Mouse (Mus musculus): Measurements from ENCODE around the gene Iars.
A peak's percentile ranks its signal among the peaks of the same experiment; 100 is the strongest.

Iars gene

GRCm38 (mm10) chr13:49681351-49682232 lies at the start of gene Iars:
Gene Iars, plus strand, starts transcription at chr13:49682100.
- peak; percentile 99 to 100 for DNase-seq

- DNase-seq, result no peak
Measured at GRCm38 (mm10) chr13:49639965-49640364, 41.9 kb upstream of the Iars start.

DNA sequence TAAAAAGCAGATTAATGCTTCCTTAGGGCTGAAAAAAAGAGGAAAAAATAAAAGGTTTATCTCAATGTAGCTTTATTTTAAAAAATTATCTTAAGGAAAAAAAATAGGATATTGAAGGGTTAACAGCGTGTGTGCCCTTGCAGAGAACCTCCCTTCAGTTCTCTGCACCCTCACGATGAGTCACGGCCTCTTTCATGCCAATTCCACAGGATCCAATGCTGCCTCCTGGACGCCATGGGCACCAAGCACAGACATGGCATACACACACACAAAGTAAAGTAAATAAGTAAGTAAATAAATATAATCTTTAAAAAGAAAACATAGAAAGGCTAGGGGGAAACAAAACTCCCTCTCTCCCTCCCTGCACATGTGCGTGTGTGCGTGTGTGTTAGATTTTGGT lies 39.2 kb upstream of the Iars start:
- no peak for DNase-seq

- DNase-seq, result no peak
Measured at GRCm38 (mm10) chr13:49643669-49644362, 38.1 kb upstream of the Iars start.

DNA sequence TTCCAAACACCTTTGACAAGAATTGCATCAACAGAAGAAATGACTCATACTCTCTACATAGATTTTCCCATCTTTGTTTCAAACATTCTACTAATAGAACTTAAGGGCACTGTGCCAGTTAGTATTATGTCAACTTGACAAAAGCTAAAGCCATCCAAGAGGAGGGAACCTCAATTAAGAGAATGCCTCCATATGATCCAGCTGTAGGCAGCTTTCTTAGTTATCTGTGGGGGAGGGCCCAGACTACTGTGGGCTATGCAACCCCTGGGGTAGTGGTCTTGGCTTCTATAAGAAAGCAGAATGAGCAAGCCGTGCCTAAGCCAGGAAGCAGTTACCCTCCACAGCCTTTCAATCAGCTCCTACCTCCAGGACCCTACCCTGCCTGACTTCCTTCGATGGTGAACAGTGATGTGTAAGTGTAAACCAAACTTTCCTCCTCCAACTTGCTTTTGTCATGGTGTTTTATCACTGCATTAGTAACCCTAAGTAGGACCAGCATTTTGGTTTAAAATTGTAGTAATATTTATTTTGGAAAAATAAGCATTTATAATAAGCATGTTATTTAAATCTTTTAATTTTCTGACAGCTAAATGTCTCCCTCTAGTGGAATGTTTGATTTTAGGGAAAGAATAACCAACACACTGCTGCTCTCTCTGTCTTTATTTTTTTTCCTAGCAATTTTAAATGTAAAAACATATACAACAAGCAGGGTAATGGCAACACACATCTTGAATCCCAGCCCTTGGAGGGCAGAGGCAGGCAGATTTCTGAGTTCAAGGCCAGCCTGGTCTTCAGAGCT lies 37.0 kb upstream of the Iars start:
- no peak for DNase-seq

DNA sequence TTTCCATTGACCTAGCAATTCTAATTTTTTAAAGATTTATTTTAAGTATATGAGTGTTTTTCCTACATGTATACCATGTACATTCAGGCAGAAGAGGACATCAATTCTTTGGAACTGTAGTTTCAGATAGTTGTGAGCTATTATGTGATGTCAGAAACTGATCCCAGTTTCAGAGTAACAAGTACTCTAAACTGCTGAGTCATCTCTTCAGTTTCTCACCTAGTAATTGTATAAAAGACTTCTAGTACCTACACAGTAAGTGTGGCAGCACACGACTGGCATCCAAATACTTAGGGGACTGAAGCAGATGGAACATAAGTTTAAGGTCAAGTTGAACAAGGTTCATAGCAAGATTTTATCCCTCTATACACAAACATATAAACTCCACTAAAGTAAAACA lies 35.9 kb upstream of the Iars start:
- no peak for DNase-seq

DNA sequence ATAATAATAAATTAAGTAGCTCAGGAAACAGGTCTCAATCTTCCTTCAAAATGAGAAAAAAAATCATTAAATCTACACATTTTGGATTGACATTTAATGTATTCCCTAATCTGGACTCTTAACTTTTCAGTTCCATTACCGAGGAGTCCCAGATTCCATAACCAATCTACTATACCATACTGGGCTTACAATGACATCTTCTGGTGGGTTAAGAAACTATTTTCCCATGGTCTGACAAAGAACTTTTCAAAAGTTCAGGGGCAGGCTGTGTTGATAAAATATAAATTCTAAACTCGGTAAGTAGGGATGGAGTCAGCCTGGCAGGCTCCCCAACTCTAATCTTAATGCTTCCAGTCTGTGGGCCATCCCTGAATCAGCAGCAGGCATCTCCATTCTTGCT lies 30.8 kb upstream of the Iars start:
- DNase-seq, result no peak

DNA sequence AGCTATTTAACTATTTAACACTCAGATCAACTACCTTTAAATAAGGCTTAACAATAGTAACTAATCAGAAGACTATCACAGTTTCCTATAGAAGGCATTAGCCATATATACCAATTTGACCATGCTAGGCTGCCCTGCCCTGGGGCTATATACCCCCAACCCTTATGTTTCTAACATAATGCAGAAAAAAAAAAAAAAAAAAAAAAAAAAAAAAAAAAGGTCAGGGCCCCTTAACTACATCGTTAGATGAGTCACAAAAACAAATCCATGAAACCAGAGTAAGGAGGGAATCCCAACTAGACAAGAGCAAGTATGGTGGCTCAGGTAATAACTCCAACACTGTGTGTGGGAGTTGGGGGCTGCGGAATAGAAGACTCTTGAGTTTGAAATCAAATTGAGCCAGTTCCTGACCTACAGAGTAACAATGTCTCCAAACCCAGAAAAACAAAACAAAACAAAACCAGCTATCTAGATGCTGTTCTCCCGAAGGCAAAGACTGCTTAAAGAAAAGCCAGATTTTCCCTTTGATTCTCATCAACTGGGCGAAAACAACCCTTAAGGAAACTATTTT lies 30.0 kb upstream of the Iars start:
- DNase-seq, result no peak

- peak; percentile 99 to 100 for DNase-seq
Measured at GRCm38 (mm10) chr13:49652481-49653179, 29.3 kb upstream of the Iars start, which contains the start of the genes Cenpp and Nol8. Gene Cenpp, minus strand, starts transcription at chr13:49652785. Gene Nol8, plus strand, starts transcription at chr13:49653078.

DNA sequence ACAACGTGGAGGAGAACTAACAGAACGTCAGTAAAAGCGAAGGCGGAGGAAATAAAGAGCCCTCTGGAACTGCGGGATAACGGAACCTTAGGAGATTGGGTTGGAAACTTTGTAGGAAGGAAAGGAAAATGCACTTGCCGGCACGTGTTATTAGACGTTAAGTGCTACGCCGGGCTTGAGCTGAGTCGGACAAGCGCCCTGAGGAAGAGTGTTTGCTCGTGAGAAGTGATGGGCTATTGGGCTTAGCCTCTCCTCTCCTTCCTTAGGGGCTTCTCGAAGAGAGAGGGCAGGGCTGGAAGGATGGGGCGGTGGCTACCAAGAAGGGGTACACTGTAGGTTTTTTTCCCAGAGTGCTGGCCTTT lies 28.7 kb upstream of the Iars start:
- DNase-seq, result peak in 1 of 2 experiments; percentile 48

DNA sequence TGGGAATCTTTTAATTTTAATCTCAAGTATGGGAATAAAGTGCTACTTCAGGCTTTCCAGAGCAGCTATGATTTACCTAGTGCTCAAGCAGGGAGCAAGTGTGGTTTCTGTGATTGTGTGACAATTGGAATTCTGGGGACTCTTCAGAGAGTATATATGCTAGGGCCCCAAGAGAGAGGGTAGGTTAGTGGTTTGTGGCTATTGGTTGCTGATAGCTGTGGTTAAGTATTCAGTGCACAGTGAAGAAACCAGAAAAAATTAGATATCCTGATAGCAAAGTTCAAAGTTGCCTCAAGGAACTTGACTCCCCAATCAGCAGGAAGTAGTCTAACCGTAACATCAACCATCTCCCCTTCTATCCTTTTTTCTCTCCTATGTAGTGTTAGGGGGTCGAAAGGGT lies 4.1 kb upstream of the Iars start:
- no peak for DNase-seq

- DNase-seq, result no peak
Measured at GRCm38 (mm10) chr13:49682233-49682846, 440 bp downstream of the Iars start.

DNA sequence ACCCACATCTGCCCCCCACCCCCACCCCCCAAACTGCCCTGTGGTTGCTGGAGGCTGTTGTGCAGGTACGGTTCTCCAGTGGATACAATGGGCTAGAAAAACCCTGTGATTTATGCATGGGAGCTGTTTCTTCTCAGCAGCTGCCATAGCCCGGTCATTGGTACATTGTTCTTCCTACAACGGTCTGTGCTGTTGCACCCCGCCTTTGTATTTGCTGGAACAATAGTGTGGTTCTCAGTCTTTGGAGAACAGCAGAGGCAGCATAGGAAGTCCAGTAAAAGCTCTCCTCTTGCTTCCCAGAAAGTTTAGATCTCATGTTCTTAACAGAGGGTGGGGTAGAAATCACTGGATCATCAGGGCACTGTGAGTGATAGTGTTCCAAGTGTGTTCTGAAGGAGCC lies 2.4 kb downstream of the Iars start:
- DNase-seq, result no peak

GRCm38 (mm10) chr13:49691056-49691455 lies 9.2 kb downstream of the Iars start:
- no peak for DNase-seq

DNA sequence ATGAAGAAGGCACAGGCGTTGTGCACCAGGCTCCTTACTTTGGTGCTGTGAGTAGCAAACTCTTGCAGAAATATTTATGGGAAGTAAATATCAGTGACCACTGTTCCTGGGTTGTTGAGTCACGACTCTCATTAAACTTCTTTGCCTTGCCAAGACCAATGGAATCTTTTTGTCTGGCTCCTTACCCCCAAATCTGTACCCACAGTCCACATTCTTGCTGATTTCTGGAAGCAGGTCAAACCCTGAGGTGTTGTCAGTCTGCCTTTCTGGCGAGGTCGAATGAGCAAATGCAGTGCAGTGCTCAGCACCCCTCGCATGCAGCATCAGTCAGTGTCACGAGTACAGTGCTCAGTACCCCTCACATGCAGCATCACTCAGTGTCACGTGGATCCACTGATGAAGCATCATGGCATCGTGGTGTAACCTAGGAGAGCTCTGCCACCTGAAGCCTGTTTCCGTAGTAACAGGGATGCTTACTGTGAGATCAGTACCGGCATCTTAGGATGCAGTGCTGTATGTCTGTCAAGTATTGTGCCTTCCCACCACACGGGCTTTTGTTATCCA lies 21.4 kb downstream of the Iars start:
- no peak for DNase-seq

DNA sequence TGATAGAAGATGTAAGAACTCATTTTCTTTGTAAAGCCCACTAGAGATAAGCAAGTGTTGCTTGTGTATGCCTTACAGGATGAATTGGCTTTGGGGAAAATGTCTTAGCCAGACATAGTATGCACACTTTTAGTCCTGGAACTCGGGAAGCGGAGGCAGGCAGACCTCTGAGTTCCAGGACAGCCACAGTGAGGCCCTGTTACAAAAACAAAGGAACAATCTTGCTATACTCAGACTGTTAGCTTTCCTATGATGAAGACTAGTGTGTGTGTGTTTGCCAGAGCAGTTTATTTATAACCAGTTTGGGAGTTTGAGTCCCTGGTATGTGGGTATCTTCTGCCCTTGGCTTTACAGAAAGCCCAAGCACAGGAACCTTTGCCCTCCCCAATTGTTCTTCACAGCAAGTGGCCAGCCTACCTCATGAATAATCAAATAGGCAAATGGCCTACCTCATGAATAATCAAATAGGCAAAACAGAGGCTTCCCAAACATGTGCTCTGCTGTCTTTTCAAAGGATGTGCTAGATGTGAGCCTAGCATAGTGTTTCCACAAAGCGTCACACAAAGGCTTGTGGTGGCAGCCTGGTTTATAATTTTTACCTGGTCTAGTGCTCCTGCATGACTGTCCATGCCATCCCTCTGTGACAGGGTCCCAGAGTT lies 24.3 kb downstream of the Iars start:
- no peak for DNase-seq

- no peak for DNase-seq
Measured at GRCm38 (mm10) chr13:49708311-49708710, 26.4 kb downstream of the Iars start.

DNA sequence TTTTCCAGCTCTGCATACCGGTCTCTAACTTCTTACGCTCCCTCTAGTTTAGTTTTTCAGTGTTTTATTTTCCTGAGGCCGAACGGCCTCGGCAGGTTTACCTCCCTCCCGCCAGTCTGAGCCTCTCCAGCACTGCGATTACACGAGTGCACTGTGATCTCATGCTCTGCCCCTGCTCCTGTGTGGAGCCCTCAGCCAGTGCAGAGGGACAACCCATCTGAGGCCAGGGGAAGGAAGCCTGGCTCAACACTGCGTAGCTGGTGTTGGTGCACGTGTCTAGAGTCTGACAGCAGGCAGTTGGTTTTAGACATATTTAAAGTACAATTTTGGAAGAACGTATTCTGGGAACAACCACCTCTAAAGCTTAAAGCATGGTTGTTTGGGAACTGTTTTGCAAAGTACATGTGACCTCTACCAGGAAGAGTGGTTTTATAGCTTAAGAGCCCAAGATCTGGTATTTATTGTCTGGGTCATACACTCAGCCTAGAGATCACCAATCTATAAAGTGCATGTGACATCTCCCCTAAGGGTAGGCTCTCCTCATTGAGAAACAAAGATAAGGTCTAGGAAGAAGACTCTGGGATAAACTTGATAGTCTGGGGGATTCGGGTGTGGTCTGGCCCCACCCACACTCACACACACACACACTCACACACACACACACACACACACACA lies 30.3 kb downstream of the Iars start:
- no peak for DNase-seq

DNA sequence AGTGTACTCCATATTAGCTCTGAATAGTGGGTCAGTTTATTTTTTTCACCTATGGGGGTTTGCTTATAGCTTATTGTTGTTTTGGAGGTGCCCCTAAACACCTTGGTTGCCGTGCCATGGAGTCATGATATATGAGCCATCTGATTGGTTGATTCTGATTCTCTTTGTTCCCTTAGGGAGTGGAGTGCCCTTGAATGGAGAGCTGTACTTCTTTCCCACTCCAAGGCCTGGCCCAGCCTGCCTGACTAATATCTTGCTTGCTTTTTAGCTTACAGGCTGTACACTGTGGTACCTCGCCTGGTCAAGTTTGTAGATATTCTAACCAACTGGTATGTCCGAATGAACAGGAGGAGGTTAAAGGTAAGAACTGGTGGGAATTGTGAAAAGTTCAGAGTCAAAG lies 37.4 kb downstream of the Iars start:
- DNase-seq, result no peak

DNA sequence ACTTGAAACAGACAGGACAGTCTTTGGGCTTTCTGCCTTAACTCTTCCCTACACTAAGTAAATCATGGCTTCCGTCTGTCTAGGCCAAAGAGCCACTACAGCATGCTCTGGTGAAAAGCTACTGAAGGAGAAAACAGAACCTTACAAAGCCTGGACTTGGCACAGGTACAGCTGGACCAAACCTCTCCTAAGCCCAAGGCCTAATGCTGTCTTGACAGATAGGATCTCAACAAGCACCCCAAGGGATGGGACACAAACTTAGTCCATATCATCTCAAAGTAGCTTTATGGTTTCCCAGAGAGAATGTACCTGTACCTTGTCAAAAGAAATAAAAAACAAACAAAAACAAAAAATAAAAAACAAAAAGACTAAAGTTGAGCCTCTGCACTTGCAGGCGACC lies 54.5 kb downstream of the Iars start:
- no peak for DNase-seq

Data from cerebellum, postnatal 36 days (tissue).